ENCODE assay signal across 8 mouse cellular contexts in the genomic region with DNA sequence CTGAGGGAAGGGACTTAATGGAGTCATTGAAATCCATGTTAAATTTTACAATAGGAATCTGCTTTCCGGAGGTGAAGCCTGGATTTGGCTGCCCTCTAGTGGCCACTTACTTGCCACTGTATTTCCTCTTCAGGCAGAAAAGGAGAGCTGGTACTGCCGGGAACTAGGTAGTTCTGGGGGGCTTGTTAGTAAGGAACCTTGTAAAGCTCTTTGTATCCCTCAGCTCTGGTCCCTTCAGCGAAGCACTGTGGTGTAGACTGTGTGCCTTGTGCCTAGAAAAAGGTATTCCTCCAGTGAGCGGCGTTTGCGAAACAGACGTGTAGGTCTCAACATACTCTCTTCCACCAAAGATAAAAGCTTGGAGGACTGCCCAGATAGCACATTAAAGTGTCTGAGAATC. TPM values are rescaled to one million over a fixed set of nuclear protein-coding genes. Genes with fewer than 3 reads are reported as not detected.
DNase-seq lines count a peak whose midpoint lies in the region; ATAC-seq and TF ChIP-seq lines count a peak whose summit lies in the region.

No protein-coding gene starts in this region.

- peaks cover 29% of the 10 kb centered on the region for H3K27me3 ChIP-seq in heart, embryonic 10.5 days (ENCODE audit: insufficient read depth, poor library complexity, severe bottlenecking)
- H3K27me3 ChIP-seq in kidney, embryonic 16.5 days (ENCODE audit: insufficient read depth, low read length), result peaks cover 3% of the 10 kb centered on the region; the same call in 1 of the 2 replicates
- no peaks in the 10 kb centered on the region for H3K27me3 ChIP-seq in lung, embryonic 14.5 days (ENCODE audit: insufficient read depth, low read length)

- no peaks in the 10 kb centered on the region for H3K36me3 ChIP-seq in heart, embryonic 10.5 days
- no peaks in the 10 kb centered on the region for H3K36me3 ChIP-seq in kidney, embryonic 16.5 days (ENCODE audit: insufficient read depth, low read length)
- no peaks in the 10 kb centered on the region for H3K36me3 ChIP-seq in lung, embryonic 14.5 days (ENCODE audit: insufficient read depth)

- no peaks in the 10 kb centered on the region for H3K9me3 ChIP-seq in heart, embryonic 10.5 days
- no peaks in the 10 kb centered on the region for H3K9me3 ChIP-seq in kidney, embryonic 16.5 days (ENCODE audit: low read length)
- no peaks in the 10 kb centered on the region for H3K9me3 ChIP-seq in lung, embryonic 14.5 days (ENCODE audit: low read depth, low read length)

- peak; percentile 19; the same call in 1 of the 2 replicates for ATAC-seq in kidney, embryonic 16.5 days (ENCODE audit: low FRiP score, low TSS enrichment)
- ATAC-seq in lung, embryonic 14.5 days (ENCODE audit: insufficient read depth), result peak; percentile 46; the same call in 1 of the 2 replicates
- no peak; the same call in 1 of the 2 replicates for ATAC-seq in granulocyte monocyte progenitor cell, adult 5-6 weeks (replicated peaks; ENCODE audit: poor library complexity, severe bottlenecking)

- no peak overlapping the region for H3K9ac ChIP-seq in kidney, embryonic 16.5 days (replicated peaks; ENCODE audit: low read length)
- H3K9ac ChIP-seq in lung, embryonic 14.5 days, result no peak overlapping the region

- H3K4me1 ChIP-seq in heart, embryonic 10.5 days, result no peaks in the 10 kb centered on the region
- H3K4me1 ChIP-seq in kidney, embryonic 16.5 days (ENCODE audit: insufficient read depth, low read length), result no peaks in the 10 kb centered on the region
- no peaks in the 10 kb centered on the region for H3K4me1 ChIP-seq in lung, embryonic 14.5 days (ENCODE audit: insufficient read depth)

- 39% methylated on average over 7 of the region's 7 CpGs for WGBS in heart, embryonic 10.5 days
- 35% methylated on average over 7 of the region's 7 CpGs for WGBS in kidney, embryonic 16.5 days
- WGBS in lung, embryonic 14.5 days, result 31% methylated on average over 7 of the region's 7 CpGs

- H3K4me3 ChIP-seq in heart, embryonic 10.5 days, result no peak overlapping the region
- no peak overlapping the region for H3K4me3 ChIP-seq in kidney, embryonic 16.5 days (ENCODE audit: low read length)
- H3K4me3 ChIP-seq in lung, embryonic 14.5 days (ENCODE audit: low read depth, low read length), result no peak overlapping the region

- H3K27ac ChIP-seq in heart, embryonic 10.5 days, result no peak overlapping the region
- no peak overlapping the region for H3K27ac ChIP-seq in kidney, embryonic 16.5 days (ENCODE audit: low read length)
- no peak overlapping the region for H3K27ac ChIP-seq in lung, embryonic 14.5 days (ENCODE audit: low read depth)

- peak; percentile 85 for TF ChIP-seq CTCF in lung, embryonic 14.5 days (IDR thresholded peaks at IDR 0.05; ENCODE audit: low read depth)

- H3K4me2 ChIP-seq in kidney, embryonic 16.5 days (replicated peaks; ENCODE audit: low read depth, low read length), result no peak overlapping the region
- peak overlapping the region; percentile 10; the same call in 1 of the 2 replicates for H3K4me2 ChIP-seq in lung, embryonic 14.5 days

- peak; percentile 39 for DNase-seq in CD4-positive helper T cell, adult 2 months (ENCODE audit: low read depth, low spot score)
- peak; percentile 73 for DNase-seq in R1 (ENCODE audit: low read depth, low spot score)
- DNase-seq in embryo, embryonic 10 days (ENCODE audit: low spot score), result peak; percentile 83
- peak; percentile 72 for DNase-seq in heart, embryonic 10.5 days (ENCODE audit: low spot score)
- DNase-seq in lung, embryonic 14.5 days, result peak; percentile 94
- peak; percentile 44 for DNase-seq in ovary, postnatal 36 days (ENCODE audit: low spot score)

RNA-seq across cellular contexts. Expression of a gene that starts 5.4 kb away (rescaled TPM):
- not detected in 2 replicates for polyA plus RNA-seq in heart, embryonic 10.5 days (2016; fragmentation: Nextera tagmentation; extraction: Ambion mirVana)
- 0.41 TPM in 1 of 2 replicates, not detected in the other for polyA plus RNA-seq in kidney, embryonic 16.5 days (2015; fragmentation: Nextera tagmentation; extraction: Ambion mirVana)
- polyA plus RNA-seq in lung, embryonic 14.5 days (2014; fragmentation: Nextera tagmentation; extraction: Ambion mirVana), result not detected in 2 replicates
- total RNA-seq in granulocyte monocyte progenitor cell, adult 5-6 weeks (2014; fragmentation: Nextera tagmentation), result not detected in 2 replicates
- not detected in 2 replicates for total RNA-seq in granulocyte monocyte progenitor cell, adult 5-6 weeks (2017)

RNA-seq across cellular contexts. Expression of a gene that starts 10.7 kb away (rescaled TPM):
- 0.06 TPM in 1 of 2 replicates, not detected in the other for polyA plus RNA-seq in heart, embryonic 10.5 days (2016; fragmentation: Nextera tagmentation; extraction: Ambion mirVana)
- polyA plus RNA-seq in kidney, embryonic 16.5 days (2015; fragmentation: Nextera tagmentation; extraction: Ambion mirVana), result 1.6 and 2.3 TPM in 2 replicates
- 1.5 TPM in 2 replicates for polyA plus RNA-seq in lung, embryonic 14.5 days (2014; fragmentation: Nextera tagmentation; extraction: Ambion mirVana)
- total RNA-seq in granulocyte monocyte progenitor cell, adult 5-6 weeks (2014; fragmentation: Nextera tagmentation), result not detected in 2 replicates
- total RNA-seq in granulocyte monocyte progenitor cell, adult 5-6 weeks (2017), result not detected in 2 replicates

Comparison
In these comparisons a context has a peak if more than half of its experiments do, and no peak if none do; other contexts are left out.
1. DNase-seq: peak in every context shown above with its lines; median percentile 94 in lung, embryonic 14.5 days; 83 in embryo, embryonic 10 days; 73 in R1; 72 in heart, embryonic 10.5 days; 44 in ovary, postnatal 36 days; 39 in CD4-positive helper T cell, adult 2 months.